Mouse (Mus musculus) kidney, adult 11 months (tissue): ENCODE results near the gene S100a2.

Source experiments
- DNase-seq: peaks from one replicate; pipeline ENCODE4 v3.0.0; 2022

The S100a2 gene

GRCm38 (mm10) chr3:90589947-90590346, at the start of gene S100a2:
Gene S100a2, plus strand, starts transcription at chr3:90590247.
- DNase-seq: no peak

DNA sequence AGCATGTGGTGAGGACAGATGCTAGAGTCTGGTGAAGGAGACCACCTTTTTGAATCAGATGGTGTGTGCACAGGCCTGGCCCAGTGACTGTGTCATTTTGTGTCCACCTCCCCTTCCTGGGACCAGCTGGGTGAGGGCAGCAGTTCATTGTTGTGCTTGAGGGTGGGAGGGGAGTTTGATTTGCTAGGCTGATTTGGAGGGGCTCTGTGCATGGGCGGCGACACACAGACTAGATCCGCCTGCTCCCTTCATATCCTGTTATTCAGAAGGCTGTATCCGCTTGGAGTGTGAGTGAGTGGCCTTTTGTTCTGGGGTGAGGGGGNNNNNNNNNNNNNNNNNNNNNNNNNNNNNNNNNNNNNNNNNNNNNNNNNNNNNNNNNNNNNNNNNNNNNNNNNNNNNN, 49.1 kb upstream of the S100a2 start:
- DNase-seq: peak; percentile 62

DNA sequence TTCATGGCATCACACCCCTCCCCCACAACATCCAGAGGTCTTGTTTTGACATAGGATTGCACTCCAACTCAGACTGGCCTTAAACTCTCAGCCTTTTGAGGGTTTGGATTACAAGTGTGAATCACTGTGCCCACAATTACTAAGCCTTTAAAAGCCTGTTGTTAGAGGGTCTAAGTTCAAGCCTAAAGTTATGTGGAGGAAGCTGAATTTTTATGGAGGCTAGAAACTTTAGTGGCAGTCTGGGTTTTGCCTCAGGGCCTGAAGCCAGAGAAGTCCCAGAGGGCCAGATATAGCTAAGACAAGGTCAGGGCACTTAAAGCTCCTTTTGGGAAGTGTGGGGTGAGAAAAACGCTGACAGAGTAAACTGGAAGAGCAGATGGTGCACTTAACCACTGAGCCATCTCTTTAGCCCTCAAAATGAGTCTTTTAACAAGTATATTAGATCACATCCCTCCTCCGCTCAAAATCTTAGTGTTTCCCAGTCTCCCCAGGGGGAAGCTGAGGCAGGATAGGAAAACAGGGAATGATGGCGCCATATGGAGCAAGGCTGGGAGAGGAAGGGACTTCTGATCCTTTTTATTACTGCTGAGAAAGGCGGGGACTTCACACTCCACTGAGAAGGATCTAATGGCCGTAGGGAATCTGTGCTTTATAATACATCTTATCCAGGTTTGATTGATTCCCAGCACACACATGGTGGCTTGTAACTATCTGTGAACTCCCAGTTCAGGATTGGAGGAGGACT, 40.2 kb upstream of the S100a2 start:
- peak; percentile 22 for DNase-seq

DNA sequence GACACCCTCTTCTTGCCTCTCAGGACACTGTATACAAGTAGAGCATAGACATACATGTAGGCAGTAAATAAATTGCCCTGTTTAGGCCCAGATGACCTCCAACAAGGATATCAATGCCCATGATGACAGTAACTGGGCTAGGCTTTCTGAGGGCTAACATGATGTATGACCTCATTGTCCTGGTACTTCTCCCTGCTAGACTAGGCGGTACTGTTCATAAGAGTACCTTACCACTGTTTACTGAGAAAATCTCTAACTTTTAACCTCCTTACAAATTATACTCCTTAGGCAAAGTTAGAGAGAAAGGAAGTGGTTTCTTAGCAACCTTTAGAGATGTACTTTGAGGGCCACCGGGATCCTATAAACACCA, 39.6 kb upstream of the S100a2 start:
- no peak for DNase-seq

DNA sequence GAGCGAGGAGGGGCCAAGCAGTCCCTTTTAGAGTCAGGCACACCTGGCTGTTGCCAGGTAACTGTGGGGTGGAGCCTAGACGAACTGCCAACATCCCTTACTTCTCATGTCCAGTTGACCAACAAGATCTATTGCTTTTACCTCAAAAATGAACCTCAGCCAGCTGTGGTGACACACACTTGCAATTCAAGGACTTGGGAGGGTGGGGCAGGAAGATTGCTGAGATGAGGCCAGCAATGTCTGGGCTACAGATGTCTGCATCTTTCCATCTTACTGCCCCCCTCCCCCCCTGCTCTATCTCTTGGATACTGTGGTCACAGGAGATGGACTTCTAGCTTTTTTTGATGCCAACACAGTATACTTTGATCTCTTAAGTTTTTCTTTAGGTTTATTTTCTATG, 37.8 kb upstream of the S100a2 start:
- no peak for DNase-seq

- peak; percentile 12 for DNase-seq
These were observed 34.1 kb upstream of the S100a2 start for GRCm38 (mm10) chr3:90555954-90556353.

DNA sequence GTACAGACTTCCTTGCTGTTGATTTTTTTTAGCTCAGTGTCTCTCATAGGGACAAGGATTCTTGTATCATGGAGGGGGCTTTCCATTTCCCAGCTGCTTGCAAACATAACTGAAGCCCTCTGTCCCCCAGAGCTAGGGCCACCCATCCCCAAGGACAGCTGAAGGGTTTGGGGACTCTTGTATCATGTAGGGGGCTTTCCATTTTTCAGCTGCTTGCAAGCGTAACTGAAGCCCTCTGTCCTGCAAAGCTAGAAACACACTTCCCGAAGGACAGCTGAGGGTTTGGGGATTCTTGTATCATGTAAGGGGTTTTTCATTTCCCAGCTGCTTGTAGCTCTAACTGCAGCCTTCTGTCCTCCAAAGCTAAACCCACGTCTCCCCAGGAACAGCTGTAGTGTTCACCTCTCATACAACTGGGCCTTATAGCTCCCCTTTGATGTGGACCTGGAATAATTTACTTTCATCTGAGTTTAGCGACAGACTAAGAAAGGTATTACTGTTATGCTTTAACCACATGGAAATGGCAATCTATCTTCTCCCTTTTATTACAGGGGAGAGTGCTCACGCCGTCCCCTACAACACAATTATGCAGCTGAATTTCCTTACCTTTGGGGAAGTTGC, 29.9 kb upstream of the S100a2 start, which contains the start of gene S100a3:
Gene S100a3, plus strand, starts transcription at position 571 of the 621 bp plus-strand sequence.
- DNase-seq: no peak

DNA sequence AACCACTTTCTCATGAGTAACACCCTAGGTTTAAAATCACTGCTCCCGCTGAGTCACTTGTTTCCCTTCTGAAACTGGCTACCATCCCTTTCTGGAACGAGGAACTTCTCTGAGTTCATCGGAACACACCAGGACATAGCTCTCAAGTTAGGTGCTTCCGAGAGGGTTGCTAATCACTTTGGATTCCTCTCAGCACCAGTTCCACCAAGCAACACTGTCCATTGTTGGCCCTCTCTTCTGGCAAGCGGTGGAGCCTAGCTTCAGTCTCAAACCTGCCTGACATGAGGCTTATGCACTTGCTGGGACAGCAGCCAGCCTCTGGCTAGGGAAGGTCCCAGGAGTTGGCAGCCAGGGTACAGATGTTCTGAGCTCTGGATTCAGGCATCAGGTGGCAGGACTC, 15.4 kb upstream of the S100a2 start:
- DNase-seq: no peak

- DNase-seq: no peak
These were observed 14.7 kb upstream of the S100a2 start for GRCm38 (mm10) chr3:90575320-90575719.

DNA sequence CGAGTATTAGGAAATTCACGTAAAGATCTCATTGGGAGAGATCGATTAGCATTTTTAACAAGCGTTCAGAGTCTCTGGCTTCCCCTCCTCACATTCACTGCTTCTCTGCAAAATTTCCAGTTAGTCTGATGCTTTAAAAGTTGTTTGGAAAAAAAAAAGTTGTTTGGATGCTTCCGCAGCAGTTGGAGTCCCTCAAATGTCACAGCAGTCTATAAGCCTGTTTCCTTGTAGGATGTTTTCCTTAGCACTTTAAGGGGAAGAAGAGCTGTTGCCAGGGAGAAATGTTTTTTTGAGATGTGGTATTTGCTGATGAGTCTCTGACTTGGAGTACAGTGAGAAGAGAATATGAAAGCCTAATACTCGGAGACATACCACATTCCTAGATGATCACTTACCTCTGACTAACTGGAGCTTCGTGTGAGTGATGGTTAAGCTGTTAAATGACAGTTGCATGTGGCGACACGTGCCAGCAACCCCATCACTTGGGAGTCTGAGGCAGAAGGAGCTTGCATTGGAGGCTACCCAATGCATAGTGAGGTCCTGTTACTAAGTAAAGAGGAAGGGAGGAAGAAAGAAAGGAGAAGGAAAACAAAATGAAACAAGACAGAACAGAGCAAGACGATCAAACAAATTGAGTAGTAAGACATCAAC, 13.6 kb upstream of the S100a2 start:
- no peak for DNase-seq

DNA sequence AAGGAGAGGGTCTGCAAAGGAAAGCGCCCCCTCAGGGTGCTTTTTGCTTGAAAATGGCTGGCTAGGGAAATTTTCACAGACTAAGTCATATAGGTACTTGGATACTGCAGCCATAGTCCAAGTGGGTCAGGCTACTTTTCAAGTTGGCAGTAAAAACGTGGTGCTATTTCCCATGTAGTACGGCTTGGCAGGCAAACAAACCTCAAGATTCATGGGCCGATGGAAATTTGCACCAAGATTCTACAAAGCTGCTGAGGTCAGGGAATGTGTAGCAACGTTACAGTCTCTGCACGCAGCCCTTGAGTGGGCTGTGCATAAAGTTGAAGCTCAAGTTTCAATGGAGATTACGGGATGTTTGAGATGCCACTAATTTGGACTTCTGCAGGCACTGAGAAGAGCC, 10.6 kb upstream of the S100a2 start:
- no peak for DNase-seq

DNA sequence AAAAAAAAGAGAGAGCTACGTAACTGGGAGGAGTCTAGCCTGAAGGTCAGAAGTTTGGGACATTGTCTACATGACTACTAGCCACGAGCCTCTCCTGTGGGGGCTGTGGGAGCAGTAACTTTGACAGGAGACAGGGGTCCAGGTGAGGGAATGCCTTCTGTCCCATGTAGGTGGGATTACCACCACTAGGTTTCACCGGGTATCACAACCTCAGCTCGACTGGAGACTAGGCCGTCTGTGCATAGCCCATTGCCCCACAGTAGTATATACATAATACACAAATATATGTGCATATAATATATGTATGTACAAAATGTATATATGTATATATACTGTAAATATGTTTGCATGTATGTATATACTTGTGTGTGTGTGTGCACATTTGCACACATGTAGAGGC, 8.9 kb upstream of the S100a2 start:
- DNase-seq: no peak

DNA sequence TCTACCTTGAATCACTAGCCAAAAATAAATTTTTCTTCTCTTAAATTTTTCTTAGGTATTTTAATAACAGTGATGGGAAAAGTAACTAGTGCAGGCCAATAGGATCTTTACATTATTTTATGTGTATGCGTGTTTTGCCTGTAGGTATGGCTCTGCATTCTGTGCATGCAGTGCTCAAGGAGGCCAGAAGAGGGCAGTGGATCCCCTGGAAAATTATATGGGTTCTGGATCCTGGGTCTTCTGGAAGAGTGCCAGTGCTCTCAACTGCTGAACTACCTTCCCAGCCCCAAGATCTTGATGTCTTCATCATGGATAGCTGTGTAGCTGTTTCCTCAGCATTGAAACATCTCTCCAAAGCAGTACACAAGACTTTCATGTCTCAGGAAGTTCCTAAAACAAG, 7.9 kb upstream of the S100a2 start:
- DNase-seq: no peak

GRCm38 (mm10) chr3:90582556-90582955, 7.5 kb upstream of the S100a2 start:
- no peak for DNase-seq

- peak; percentile 63 for DNase-seq
These were observed 6.2 kb upstream of the S100a2 start for GRCm38 (mm10) chr3:90583893-90584292.

GRCm38 (mm10) chr3:90585595-90585994, 4.5 kb upstream of the S100a2 start:
- peak; percentile 27 for DNase-seq

DNA sequence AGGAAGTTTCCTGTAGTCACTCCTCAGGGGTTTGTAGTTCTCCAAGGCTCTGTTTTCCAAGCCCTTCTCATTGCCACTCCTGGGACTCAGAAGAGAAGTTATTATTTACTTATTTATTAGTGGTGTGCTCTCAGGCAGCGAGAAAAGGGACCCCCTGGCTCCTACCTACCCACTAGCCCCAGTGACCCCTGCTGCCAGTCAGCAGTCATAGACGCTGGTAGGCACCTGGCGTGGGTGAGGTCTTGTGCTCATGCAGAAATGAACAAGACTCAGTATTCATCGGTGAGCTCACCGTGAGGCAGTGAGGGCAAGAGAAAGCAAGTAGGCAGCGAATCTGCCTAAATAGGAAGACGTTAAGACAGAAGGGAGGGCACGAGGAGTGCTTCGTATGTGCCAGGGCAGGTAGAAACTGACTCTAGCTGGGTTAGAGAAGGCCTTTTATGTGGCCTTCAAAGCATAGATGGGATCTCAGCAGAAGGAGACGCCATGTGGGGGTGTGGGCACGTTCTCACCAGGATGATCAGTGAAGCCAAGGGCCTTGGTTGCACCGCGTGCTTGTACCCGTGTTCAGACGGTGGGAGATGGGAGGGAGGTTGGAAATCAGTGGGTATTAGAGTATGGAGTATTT, 3.9 kb upstream of the S100a2 start:
- DNase-seq: no peak

DNA sequence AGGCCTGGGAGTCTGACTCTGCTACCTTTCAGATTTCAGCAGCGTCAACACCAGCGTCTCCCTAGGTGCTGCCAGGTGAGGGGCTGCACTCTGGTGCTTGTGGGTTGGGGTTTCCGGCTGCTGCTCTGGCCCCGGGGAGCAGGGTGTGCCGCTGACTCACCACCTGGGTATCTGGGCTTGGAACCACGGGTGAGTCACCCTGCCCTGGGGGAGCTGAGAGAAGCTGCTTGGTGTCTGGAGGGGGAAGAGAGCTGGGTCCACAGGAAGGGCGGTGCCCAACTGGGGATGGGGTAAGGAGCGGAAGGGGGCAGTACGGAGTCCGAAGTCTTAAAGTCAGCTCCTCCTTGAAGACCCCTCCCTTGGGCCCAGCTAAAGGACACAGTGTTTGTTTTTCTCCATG, 3.1 kb upstream of the S100a2 start:
- peak; percentile 26 for DNase-seq

GRCm38 (mm10) chr3:90587361-90588101, 2.5 kb upstream of the S100a2 start:
- DNase-seq: no peak

DNA sequence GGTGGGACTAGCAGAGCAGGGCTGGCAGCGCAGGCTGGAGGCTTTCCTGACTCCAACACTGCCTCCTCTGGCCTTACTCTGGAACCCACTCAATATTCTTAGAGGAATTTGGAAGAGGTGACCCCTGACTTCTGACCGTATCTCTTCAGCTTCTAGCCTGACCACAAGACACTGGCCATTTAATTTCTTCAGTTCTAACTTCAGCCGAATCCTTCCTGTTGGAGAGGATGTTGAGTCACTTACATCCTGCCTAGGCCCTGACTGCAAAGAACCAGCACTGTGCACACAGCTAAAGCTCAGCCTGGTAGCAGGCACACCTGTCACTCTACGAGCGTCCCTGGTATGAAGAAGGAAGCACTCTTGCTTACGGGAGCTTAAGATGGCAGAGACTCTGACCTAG, 657 bp upstream of the S100a2 start:
- DNase-seq: no peak

DNA sequence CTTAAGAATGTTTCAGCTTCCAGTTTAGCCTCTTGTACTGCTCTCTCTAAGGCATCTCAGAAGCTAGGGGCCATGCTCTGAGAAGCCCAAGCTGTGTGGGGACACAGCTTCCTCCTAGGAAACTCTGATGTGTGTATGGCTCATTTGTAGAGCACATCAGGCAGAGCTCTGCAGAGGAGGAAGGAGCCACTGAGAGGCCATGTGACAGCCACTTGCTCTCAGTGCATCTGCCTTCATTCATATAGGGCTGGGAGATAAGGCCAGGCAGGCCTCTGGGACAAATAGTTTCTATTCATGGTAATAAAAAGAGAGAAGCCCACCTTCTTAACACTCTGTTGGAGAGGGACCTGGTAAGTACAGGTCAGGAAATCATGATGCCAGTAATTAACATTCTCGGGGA, 4.4 kb downstream of the S100a2 start:
- no peak for DNase-seq

DNA sequence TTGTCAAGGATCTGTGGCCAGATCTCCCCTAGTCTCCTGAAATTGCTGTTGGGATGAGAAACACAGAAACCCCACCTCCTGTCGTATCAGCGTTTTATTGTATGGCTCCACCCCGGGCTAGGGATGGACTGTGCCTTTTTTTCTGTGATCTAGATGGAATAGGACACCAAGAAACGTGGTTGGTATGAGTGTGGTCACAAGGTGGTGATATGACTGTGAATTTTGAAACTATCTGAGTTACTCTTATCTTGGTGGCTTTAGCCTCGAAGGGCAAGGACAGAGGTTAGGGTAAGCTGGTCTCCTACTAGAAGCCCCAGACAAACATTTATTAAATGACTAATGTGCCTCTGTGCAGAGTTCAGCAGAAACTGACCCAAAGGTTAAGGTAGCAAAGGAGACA, 5.5 kb downstream of the S100a2 start:
- DNase-seq: no peak

GRCm38 (mm10) chr3:90596810-90597209, 6.8 kb downstream of the S100a2 start:
- DNase-seq: no peak
